Mouse (Mus musculus) left cerebral cortex, postnatal 25 days (tissue): ENCODE measurements around the gene Gpr25. TPM values are rescaled to one million over a fixed set of nuclear protein-coding genes. Genes with fewer than 3 reads are reported as not detected.

Source experiments
- DNase-seq, 2 experiments: peaks; one replicate each; pipeline ENCODE4 v3.0.0; 2022; ENCODE audit warnings: low spot score in 2 of 2, mixed read lengths in 1 of 2
- intact Hi-C: fragments of 180-260 bp; cut with DNase I; formaldehyde crosslinking; loops from one replicate; pipeline ENCODE4 v1.15.1; 2025
- total RNA-seq, 2 experiments: library from RNA; stranded (reverse); gene quantifications; 2 replicates each; pipeline ENCODE4 v1.2.3; 2021

Gene Gpr25
- 1 to 10 TPM; 5.4 to 7.3 TPM for total RNA-seq

DNA sequence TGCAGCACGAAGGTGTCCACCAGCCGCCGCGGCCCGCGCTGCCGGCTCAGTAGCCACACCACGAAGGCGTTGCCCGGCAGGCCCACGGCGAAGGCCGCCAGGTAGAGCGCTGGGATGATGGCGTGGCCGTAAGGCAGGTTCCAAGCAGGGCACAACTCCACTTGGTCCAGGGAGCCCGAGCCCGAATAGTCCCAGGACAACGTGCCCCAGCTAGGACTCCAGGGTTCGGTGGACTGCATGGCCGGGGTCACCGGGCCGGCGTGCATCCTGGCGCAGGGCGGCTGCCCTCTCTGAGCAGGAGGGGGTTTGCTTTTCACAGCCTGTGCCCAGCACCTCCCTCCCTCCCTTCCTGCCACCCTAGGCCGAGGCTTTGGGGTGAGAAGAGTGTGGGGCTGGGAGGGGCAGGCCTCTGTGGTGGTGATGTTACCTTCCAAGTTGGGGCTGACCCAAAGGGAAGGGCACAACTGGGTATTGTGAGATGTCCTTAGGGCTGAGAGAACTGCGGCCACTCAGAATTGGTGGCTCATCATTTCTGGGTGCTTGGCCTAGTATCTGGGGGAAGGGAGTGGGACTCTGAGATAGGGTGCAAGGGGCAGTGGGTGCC is at the start of gene Gpr25:
Gpr25 (minus strand) TSS at position 239 of the 604 bp plus-strand sequence.
- intact Hi-C loops = no loop called here
- no peak for DNase-seq

DNA sequence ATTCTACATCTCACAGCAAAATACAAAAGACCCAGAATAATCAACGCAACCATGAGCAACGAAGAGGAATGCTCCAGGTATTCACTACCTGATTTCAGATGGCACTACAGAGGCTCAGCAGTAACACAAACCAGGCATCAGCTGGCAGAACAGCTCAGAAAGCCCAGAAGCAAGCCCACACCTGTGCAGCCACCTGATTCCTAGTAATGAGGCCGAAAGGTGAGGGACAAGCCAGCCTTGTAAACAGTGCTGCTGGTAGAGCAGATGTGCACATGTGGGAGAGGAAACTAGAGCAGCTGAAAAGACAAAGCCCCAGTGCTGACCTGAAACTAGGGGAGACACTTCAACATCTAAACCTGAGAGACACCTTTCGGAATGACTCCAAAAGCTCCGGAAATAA is 48.5 kb upstream of the Gpr25 start:
- intact Hi-C loops = loop anchor here (5.0 kb wide), 1 partner anchor 148 kb away; no protein-coding TSS in a partner anchor
- no peak for DNase-seq

DNA sequence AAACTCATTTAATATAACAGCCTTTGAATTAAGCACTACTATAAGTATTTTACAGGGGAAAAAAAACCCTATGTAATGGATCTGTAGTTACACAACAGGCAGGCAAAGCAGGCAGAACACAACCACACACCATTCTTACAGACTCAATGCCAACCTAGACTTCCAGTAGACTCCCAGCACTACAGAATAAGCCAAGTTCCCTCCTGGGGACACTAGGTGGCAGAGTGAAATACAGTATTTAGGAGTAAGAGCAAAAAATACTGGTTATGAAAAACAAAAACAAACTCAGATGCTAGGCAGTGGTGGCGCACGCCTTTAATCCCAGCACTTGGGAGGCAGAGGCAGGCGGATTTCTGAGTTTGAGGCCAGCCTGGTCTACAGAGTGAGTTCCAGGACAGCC is 45.8 kb upstream of the Gpr25 start:
- peak in 1 of 2 experiments; percentile 38 for DNase-seq
- intact Hi-C loops = loop anchor here (5.0 kb wide), 1 partner anchor 151 kb away; no protein-coding TSS in a partner anchor

DNA sequence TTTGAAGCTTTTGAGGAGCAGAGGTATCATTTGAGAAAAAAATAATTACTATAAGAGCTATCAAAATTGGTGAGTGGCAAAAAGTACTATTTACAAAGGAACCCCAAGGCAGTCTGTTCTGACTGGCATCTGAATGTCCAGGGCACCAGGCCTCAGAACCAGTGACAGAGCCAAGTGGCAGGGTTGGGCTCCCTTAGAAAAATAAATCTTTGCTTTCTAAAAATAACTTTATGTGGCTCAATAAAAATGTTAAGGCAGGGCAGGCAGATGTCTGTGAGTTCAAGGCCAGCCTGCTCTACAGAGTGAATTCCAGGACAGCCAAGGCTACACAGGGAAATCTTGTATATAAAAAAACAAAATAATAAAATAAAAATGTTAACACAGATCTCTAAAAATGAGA is 33.3 kb upstream of the Gpr25 start:
- intact Hi-C loops = loop anchor here (5.0 kb wide), 1 partner anchor 163 kb away; no protein-coding TSS in a partner anchor
- DNase-seq = no peak

DNA sequence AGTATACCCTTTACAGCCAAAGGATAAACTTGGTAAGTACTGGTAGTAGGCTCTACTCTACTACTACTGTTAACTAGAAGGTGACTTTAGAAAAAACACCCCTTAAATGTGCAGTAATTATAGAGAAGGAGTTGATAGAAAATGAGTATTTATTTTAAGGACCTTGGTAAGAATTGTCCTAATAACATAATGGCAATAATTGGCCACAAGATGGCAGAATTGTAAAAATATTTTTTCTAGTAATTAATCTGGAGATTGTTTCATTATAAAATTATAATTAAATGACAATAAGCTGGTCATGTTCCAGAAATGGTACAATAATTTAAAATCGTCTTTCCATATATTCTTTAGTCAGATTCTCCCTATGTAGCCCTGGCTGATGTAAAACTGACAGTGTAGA is 29.1 kb upstream of the Gpr25 start:
- intact Hi-C loops = loop anchor here (5.0 to 10.0 kb wide), 2 partner anchors 167 to 235 kb away; no protein-coding TSS in a partner anchor
- DNase-seq = no peak

DNA sequence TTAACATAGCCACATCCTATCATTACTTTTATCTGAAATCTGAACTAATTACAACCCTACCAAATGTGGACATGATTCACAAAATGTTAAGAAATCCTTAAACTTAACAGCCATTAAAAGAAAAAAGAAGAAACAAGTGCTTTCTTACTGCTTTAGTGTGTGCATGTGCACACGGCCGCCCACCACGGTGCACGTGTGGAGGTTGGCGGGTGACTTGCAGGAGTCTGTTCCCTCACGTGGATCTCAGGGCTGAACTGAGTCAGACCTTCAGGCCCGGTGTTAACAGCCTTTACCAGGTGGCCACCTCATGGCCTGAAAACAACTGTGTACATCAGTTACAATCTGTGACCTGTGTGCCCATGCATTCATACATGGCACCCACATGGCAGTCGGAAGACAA is 16.7 kb upstream of the Gpr25 start:
- no peak for DNase-seq
- intact Hi-C loops = no loop called here

DNA sequence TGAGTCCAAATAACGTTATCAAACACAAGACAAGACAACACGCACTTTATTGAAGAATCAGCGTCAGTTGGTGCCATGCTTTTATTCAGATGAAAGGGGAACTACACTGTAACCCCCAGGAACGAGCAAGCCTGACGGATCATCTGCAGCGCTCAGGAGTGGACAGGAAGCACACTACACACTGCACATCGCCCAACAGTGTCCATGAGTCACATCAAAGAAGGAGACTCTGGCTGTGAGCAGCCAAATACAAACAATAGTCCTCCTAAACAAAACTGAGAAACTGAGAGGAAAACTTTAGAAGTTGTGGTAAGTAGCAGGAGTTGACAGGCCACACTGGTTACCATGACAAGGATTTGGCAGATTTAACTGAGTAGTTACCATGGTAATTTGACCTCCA is 7.6 kb upstream of the Gpr25 start:
- intact Hi-C loops = no loop called here

DNA sequence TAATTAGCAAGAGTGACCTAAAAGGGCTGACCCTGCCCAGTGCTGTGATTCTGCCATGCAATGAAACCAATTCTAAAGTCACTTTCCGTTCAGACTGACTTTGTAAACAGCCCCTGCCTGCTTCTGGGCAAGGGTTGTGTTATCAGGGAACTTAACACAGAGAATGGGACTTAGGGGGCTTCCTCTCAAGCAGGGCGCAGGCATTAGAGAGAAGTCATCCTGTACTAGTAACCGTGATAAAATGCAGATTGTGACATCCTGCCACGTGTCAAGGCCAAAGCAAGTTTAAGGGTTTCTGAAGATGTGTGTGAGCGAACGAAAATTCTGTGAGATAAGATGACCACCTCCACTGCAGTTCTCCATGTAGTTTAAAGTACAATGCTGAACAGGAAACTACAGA is 5.5 kb upstream of the Gpr25 start:
- intact Hi-C loops = no loop called here
- DNase-seq = no peak

More for the DNA sequence above, 7.6 kb upstream of the Gpr25 start:
- no peak for DNase-seq

DNA sequence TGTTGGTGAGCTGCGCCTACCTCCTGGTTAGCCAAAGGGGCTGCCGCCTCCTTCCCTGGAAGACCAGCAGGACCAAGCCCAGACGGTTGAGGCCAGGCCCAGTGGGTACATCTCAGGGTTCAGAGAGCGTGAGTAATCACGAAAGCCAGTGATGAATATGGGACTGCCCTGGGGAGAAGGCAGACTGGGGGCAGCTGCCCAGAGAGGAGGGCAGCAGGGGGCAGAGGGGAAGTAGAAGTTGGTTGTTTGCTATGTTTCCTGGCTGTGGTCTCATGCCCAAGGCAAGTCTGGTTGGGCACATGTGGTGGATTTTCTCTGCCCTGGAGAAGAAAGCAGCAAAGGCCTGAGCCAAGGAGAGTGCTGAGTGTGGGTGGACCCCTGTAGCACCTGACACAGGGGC is 2.7 kb upstream of the Gpr25 start:
- intact Hi-C loops = no loop called here

DNA sequence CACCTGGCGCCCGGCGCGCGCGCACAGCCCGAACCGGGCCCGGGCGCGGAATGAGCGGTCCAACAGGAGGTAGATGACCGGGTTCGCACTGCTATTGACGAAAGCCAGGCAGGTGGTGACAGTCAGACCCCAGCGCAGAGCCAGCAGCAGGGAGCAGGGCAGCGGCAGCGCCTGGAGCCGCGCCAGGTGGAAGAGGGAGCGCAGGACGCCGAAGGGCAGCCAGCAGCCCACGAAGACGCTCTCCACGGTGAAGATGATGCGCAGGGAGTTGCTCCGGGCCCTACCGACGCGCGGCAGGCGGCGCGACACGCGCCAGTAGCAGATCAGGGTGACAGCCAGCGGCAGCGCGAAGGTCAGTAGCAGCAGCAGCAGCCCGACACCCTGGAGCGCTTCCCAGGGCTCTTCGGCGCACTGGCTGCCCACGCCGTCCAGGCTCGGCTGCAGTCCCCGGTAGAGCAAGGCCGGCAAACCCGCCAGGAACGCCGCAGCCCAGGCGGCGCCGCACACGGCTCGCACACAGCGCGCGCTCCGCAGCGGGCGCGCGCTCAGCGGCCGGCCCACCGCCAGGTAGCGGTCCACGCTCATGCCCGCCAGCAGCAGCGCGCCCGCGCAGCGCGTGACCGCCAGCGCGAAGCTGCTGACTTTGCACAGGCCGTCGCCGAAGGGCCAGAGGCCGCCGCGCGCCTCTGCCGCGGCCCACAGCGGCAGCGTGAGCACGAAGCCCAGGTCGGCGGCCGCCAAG is 609 bp downstream of the Gpr25 start:
- intact Hi-C loops = no loop called here
- peak; percentile 74 to 78 for DNase-seq

More for the DNA sequence above, 2.7 kb upstream of the Gpr25 start:
- no peak for DNase-seq

DNA sequence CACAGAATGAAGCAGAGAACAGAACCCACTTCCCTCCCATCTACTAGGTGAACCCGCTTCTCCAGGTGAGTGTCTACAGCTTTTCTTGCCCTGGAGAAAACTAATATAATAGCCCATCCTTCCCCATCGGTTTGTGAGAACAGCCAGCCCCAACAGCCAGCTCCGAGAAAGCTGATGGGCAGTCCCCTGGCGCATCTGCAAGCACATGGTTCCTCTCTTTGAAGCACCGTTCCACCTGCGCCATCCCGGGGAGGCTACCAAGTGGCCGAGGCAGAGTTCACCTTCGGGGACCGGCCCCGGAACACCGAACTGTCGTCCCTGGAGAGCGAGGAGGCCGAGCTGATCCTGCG is 1.2 kb downstream of the Gpr25 start:
- intact Hi-C loops = no loop called here
- no peak for DNase-seq

DNA sequence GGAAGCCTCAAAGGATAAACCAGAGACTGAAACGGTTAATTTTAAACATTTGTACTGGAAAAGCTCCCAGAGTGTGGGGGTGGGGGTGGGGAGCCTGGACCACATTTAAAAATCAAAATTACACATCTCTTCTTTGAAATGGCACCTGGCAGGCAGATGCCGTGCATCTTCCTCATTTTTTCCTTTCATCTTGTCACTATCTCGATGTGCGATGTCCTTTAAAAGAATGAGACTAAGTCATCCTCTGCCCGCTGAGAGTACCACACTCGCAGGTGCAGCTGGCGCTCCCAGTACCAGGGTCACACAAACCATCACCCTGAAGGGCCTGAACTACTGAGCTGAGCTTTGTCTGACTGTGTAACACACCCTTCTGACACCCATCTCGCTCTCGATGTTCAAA is 2.2 kb downstream of the Gpr25 start:
- intact Hi-C loops = no loop called here
- DNase-seq = no peak

DNA sequence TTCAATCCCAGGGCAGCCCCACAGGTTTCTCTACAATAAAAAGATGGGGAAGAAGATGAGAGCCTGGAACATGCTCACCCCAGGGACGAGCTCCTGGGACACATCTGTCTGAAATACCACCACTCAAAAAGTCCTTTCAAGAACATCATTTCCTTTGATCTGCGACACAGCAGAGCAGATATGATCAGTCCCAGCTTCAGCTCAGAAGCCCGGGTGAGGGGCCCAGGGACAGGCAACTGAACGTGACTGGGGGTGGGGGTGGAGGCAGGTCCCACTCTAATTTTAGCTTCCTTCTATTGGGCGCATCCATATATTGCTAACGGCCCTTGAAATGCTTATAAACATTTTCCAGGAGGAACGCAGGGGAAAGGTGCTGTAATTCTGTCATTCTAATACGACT is 5.0 kb downstream of the Gpr25 start:
- DNase-seq = no peak
- intact Hi-C loops = no loop called here

DNA sequence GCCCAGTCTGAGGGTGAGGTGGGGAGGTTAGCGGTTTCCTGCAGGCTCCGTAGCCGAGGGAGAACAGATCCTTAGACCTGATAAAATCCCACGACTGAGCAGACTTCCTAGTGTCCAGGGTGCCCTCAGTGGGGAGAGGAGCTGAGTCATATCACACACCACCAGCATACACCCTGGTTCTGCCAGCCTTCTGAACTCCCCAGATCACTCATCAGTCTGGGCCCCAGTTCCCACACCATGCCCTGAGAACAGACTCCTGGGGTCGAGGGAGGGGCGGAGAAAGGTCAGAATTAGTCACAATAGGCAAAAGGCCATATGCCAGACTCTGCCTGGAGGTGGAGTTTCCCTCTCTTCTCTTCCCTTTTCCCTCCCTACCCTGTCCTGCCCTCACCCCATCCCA is 5.5 kb downstream of the Gpr25 start:
- DNase-seq = no peak
- intact Hi-C loops = no loop called here

DNA sequence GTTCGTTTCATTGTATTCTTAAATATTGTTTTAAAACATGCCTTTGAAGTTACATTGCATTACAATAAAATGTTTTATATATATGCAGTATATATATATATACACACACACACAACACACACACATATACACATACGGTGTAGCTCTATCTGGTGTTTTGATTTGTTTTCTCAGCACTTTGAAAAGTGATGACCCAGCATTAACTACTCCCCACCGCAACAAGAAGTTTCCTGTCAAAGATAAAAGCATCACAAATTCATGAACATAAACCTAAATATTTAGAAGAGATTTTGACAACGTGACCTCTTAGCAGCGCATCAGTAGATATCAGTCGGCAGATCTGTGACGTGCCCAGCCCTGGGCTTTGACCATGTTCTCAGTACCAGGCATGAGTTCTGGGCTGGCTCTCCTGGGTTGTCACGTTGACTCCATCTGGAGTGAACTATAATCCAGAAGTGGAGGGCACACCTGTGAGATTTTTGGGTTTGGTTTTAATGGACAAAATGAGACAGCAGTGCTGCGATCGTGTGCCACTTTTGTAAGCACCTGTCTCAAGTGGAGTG is 6.1 kb downstream of the Gpr25 start:
- DNase-seq = no peak
- intact Hi-C loops = no loop called here

DNA sequence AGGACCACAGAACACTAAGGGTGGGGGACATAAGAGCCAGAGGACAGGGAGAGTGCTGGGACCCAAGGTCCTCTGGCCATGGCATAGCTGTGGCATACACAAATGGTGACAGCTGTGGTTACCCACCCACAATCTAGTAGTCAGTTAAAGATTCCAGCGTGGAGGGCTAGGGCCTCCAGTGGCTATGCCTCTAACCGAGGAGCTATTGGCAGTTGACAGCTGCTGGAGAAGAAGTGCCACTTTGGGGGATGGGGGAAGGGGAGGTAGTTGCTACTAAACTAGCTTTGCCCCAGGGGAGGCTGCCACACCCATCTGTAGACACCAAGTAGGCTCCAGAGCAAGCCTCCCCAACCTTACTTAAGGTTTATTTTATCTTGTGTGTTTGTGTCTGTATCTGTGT is 7.2 kb downstream of the Gpr25 start:
- intact Hi-C loops = no loop called here
- no peak for DNase-seq

DNA sequence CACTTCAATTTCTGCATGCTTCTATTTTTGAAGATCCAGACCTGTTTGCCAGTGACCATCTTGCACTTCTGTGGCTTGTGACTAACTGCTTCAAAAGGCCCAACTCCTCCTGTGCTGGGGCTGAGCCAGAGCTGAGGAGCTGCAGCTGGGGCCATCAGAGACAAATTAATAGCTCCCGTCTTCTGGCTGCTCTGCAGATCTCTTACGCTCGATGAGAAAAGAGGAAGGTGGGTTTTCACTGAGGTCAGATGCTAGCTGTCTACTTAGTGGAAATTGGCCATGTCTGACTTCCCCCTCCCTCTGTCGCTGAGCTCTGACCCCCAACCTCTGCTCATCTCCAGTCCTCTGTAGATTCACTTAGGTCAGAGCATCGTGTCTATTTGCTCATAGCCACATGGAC is 11.0 kb downstream of the Gpr25 start:
- intact Hi-C loops = no loop called here
- DNase-seq = no peak

DNA sequence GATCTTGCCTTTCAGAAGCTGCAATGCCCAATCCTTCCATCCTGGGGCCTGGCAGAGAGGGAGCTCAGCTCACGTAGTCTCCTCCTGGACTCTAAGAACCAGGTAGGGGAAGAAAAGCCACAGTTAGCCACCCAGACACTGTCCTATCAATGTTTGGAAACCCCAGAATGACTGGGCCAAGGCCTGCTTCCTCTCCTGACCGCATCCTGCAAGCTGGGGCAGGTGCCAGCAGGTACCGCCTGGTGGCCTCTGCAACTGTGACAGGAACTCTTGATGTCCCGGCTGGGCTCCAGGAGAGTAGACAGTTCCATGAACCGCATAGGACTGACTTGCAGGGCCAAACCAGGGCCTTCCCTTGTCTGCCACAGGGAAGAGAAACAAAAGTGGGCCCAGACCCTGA is 13.3 kb downstream of the Gpr25 start:
- intact Hi-C loops = no loop called here
- DNase-seq = no peak

DNA sequence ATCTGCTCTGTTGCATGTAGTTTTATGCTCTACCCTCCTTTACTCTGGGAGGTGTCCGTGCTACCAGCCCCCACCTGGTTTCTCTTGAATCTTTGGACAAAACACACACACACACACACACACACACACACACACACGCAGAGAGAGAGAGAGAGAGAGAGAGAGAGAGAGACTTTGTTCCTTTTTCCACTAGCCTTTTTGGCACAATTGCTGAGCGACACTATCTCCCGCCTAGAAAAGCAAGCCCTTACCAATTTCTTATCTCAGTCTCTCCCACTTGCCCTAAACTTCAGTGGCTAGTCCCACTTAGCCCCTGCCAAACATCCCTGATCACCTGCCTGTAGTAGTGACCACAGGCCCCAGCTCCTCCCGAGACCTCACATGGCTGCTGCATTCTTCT is 16.2 kb downstream of the Gpr25 start:
- DNase-seq = no peak
- intact Hi-C loops = no loop called here

DNA sequence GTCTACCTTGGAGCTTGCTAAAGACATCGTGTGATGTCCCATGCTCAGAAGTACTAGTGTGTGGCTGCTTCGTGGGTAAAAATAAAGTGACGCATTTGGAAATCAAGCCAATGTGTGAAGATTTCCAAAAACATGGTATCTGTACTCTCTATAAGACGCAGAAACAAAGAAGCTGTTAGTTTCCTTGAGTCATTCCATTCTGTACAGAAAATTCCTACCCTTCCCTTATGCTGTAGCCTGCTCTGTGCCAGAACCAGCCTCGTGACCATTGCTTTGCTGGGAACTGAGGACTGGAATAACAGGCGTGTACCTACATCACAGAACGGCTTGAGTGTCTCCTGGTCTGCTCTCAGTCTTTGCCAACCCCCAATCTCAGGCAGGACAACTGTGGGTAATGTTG is 18.9 kb downstream of the Gpr25 start:
- intact Hi-C loops = no loop called here
- peak in 1 of 2 experiments; percentile 51 for DNase-seq

DNA sequence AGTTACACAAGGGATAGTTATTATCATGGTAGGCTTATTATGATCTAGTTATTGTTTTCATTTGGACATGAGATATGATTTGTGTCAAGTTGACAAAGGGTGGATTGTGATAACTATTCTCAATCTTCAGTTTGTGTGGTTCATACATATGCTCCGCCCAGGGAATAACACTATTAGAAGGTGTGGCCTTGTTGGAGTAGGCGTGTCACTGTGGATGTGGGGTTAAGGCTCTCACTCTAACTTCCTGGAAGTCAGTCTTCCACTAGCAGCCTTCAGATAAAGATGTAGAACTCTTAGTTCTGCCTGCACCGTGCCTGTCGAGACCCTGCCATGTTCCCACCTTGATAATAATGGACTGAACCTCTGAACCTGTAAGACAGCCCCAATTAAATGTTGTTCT is 22.2 kb downstream of the Gpr25 start:
- DNase-seq = no peak
- intact Hi-C loops = no loop called here
